Mouse (Mus musculus): ENCODE results near the gene Npvf.

- TF ChIP-seq CTCF (IDR thresholded peaks at IDR 0.05; ENCODE audit: low read depth, low read length) (no peak), POLR2A (IDR thresholded peaks at IDR 0.05; ENCODE audit: borderline replicate concordance, low read depth, low read length) (no peak)
These were observed 13.9 kb downstream of the Npvf start for GRCm38 (mm10) chr6:50640377-50640776.
